9 mouse cellular contexts compared by ENCODE assay signal in the genomic region with DNA sequence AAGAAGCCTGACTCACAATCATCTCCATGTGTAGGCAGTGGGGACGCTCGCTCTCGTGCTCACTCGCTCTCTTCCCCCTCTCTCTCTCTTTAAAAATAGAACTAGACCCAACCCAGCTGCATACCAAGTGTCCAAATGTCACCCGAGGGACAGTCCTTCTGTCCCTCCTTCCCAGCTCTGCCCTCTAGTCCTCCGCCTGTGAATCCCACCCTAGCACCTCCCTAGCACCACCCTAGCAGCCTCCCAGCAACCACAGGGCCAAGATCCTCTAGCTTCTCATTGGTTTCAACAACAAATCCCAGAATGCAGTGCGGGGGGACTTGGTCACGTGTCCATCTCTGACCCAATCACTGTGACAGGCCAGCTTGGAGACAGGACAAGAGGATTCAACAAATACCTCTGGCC. TPM values are rescaled to one million over a fixed set of nuclear protein-coding genes. Genes with fewer than 3 reads are reported as not detected.
A peak's percentile ranks its signal among the peaks of the same experiment; 100 is the strongest.
DNase-seq lines count a peak whose midpoint lies in the region; TF ChIP-seq lines count a peak whose summit lies in the region.
"Had no signal": no experiment of that assay in that cellular context is flagged by ENCODE, and none has a peak within 500 bp of the region (broad histone marks: within the 10 kb centered on the region; RNA-seq: fewer than 3 reads in every experiment).

No protein-coding gene starts in this region.

- intact Hi-C loops in gastrocnemius, postnatal 14 days (cut with DNase I; ENCODE audit: low total_unique reads): no loop called here
- intact Hi-C loops in left cerebral cortex, postnatal 36 days (cut with DNase I): no loop called here

- no peak for TF ChIP-seq CTCF in E14TG2a.4 (conservative IDR thresholded peaks at IDR 0.05; ENCODE audit: low read length)

- H3K4me1 ChIP-seq in E14TG2a.4 (replicated peaks; ENCODE audit: low read depth, low read length): peaks cover 58% of the 10 kb centered on the region

- DNase-seq in embryo, embryonic 10 days (ENCODE audit: low spot score): peak; percentile 44
- DNase-seq in embryo, embryonic 11 days: no peak
- peak; percentile 58 for DNase-seq in gastrocnemius, postnatal 14 days
- peak; percentile 28 to 44 for DNase-seq in left cerebral cortex, postnatal 36 days (ENCODE audit: low spot score in 2 of 2)
- no peak for DNase-seq in ovary, postnatal 36 days (ENCODE audit: low spot score)
- no peak for DNase-seq in layer of hippocampus, adult 9-10 months (ENCODE audit: low spot score)
- no peak for DNase-seq in cerebellum, adult 9-11 months

- no peaks in the 10 kb centered on the region for H3K27me3 ChIP-seq in E14TG2a.4 (ENCODE audit: insufficient read depth, low read length)
- H3K27me3 ChIP-seq: limb, embryonic 13.5 days had no signal

- H3K36me3 ChIP-seq in E14TG2a.4 (ENCODE audit: insufficient read depth, low read length): no peaks in the 10 kb centered on the region
- H3K36me3 ChIP-seq: limb, embryonic 13.5 days had no signal

- H3K4me3 ChIP-seq in E14TG2a.4 (replicated peaks; ENCODE audit: low read length): peak overlapping the region; percentile 57
- H3K4me3 ChIP-seq: limb, embryonic 13.5 days had no signal

- H3K9me3 ChIP-seq in E14TG2a.4 (ENCODE audit: low read length): no peaks in the 10 kb centered on the region
- H3K9me3 ChIP-seq: limb, embryonic 13.5 days had no signal

RNA-seq across cellular contexts. Expression of a gene that starts 27.2 kb away (rescaled TPM):
- 10 to 100 TPM; 15.0 to 17.6 TPM for total RNA-seq in gastrocnemius, postnatal 14 days (2021)
- total RNA-seq in left cerebral cortex, postnatal 36 days (2021): 10 to 100 TPM; 47.9 to 54.0 TPM

RNA-seq across cellular contexts. Expression of a gene that starts 45.4 kb away (rescaled TPM):
- 10 to 100 TPM; 24.5 to 24.6 TPM for total RNA-seq in gastrocnemius, postnatal 14 days (2021)
- total RNA-seq in left cerebral cortex, postnatal 36 days (2021): 10 to 100 TPM; 25.6 to 35.4 TPM

Comparison
In these comparisons a context has a peak if more than half of its experiments do, and no peak if none do; other contexts are left out.
1. DNase-seq: peak in embryo, embryonic 10 days (single experiment), gastrocnemius, postnatal 14 days (single experiment) and left cerebral cortex, postnatal 36 days (2 of 2); none in embryo, embryonic 11 days (single experiment), ovary, postnatal 36 days (single experiment), layer of hippocampus, adult 9-10 months (single experiment) and cerebellum, adult 9-11 months (single experiment).